17 mouse cellular contexts compared by ENCODE assay signal in the genomic region with DNA sequence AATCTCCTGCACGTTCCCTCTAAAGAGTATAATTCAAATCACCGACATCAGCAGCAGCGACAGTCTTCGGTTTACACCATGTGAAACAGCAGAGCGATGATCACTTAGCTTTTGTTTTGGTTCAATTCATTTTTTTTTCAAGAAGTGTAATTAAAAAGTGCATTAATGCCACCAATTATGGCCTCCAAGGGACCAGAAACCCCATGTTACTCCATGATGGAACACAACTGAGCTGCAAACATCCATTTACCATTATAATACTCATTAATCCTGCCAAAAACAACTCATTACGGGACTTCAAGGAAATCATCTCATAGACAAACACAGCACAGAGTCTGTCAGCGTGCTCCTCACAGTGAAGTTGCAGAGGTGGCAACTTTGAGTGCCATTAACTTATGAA.
DNase-seq lines count a peak whose midpoint lies in the region; ATAC-seq lines count a peak whose summit lies in the region.
"Had no signal": no experiment of that assay in that cellular context is flagged by ENCODE, and none has a peak within 500 bp of the region (broad histone marks: within the 10 kb centered on the region; RNA-seq: fewer than 3 reads in every experiment).

No protein-coding gene starts in this region.

- H3K9ac ChIP-seq in forebrain, embryonic 13.5 days: no peak overlapping the region
- H3K9ac ChIP-seq in forebrain, embryonic 15.5 days (replicated peaks): no peak overlapping the region
- no peak overlapping the region for H3K9ac ChIP-seq in hindbrain, embryonic 15.5 days
- no peak overlapping the region for H3K9ac ChIP-seq in hindbrain, embryonic 11.5 days (ENCODE audit: low read depth, low read length)
- H3K9ac ChIP-seq in forebrain, embryonic 16.5 days (replicated peaks; ENCODE audit: low read depth, low read length): no peak overlapping the region
- H3K9ac ChIP-seq: heart, embryonic 15.5 days had no signal

- no peaks in the 10 kb centered on the region for H3K9me3 ChIP-seq in forebrain, embryonic 13.5 days (replicated peaks)
- H3K9me3 ChIP-seq in forebrain, embryonic 15.5 days: no peaks in the 10 kb centered on the region
- no peaks in the 10 kb centered on the region for H3K9me3 ChIP-seq in hindbrain, embryonic 15.5 days
- H3K9me3 ChIP-seq in hindbrain, embryonic 11.5 days (ENCODE audit: control insufficient read depth, low read length): no peaks in the 10 kb centered on the region
- no peaks in the 10 kb centered on the region for H3K9me3 ChIP-seq in forebrain, embryonic 16.5 days (ENCODE audit: control insufficient read depth, low read length)
- H3K9me3 ChIP-seq: embryonic facial prominence, embryonic 10.5 days; heart, embryonic 15.5 days had no signal

- 0 out of 2 replicates have a peak overlapping the region, but pooled peaks have one; percentile 10 for H3K4me2 ChIP-seq in forebrain, embryonic 13.5 days
- no peak overlapping the region for H3K4me2 ChIP-seq in forebrain, embryonic 15.5 days (replicated peaks)
- peak overlapping the region; percentile 35 for H3K4me2 ChIP-seq in hindbrain, embryonic 15.5 days
- no peak overlapping the region for H3K4me2 ChIP-seq in hindbrain, embryonic 11.5 days (replicated peaks; ENCODE audit: low read depth, low read length)
- 0 out of 2 replicates have a peak overlapping the region, but pooled peaks have one; percentile 17 for H3K4me2 ChIP-seq in forebrain, embryonic 16.5 days (ENCODE audit: low read length)
- H3K4me2 ChIP-seq: heart, embryonic 11.5 days; heart, embryonic 15.5 days had no signal

- peaks cover 4% of the 10 kb centered on the region; the same call in 1 of the 2 replicates for H3K4me1 ChIP-seq in forebrain, embryonic 13.5 days
- H3K4me1 ChIP-seq in forebrain, embryonic 15.5 days: peaks cover 5% of the 10 kb centered on the region
- H3K4me1 ChIP-seq in hindbrain, embryonic 15.5 days (replicated peaks): no peaks in the 10 kb centered on the region; the same call in 1 of the 2 replicates
- H3K4me1 ChIP-seq in hindbrain, embryonic 11.5 days (replicated peaks; ENCODE audit: control insufficient read depth, insufficient read depth, low read length): no peaks in the 10 kb centered on the region
- H3K4me1 ChIP-seq in forebrain, embryonic 16.5 days (replicated peaks; ENCODE audit: control insufficient read depth, insufficient read depth, low read length): no peaks in the 10 kb centered on the region
- H3K4me1 ChIP-seq: embryonic facial prominence, embryonic 10.5 days; heart, embryonic 15.5 days had no signal

- no peak overlapping the region for H3K4me3 ChIP-seq in forebrain, embryonic 13.5 days
- H3K4me3 ChIP-seq in forebrain, embryonic 15.5 days: no peak overlapping the region
- H3K4me3 ChIP-seq in hindbrain, embryonic 15.5 days: no peak overlapping the region
- no peak overlapping the region for H3K4me3 ChIP-seq in hindbrain, embryonic 11.5 days (ENCODE audit: low read depth, low read length)
- no peak overlapping the region for H3K4me3 ChIP-seq in forebrain, embryonic 16.5 days (replicated peaks; ENCODE audit: low read length)
- H3K4me3 ChIP-seq: embryonic facial prominence, embryonic 10.5 days; heart, adult 2 months; heart, embryonic 15.5 days had no signal

- DNase-seq in hindbrain, embryonic 11.5 days (ENCODE audit: low spot score): no peak
- no peak for DNase-seq in ovary, adult 18-20 months (ENCODE audit: low spot score)
- DNase-seq in urinary bladder, postnatal 36 days (ENCODE audit: low spot score in 2 of 2): no peak
- DNase-seq: adrenal gland, postnatal 25 days; cerebellum, adult 2 months; cerebellum, postnatal 10 days; gastrocnemius, postnatal 14 days; heart, adult 2 months; heart, postnatal 14 days; kidney, adult 11 months had no signal

- 46% methylated on average over 7 of the region's 7 CpGs for WGBS in forebrain, embryonic 13.5 days
- WGBS in forebrain, embryonic 15.5 days: 31% methylated on average over 7 of the region's 7 CpGs
- WGBS in hindbrain, embryonic 15.5 days: 45% methylated on average over 7 of the region's 7 CpGs
- WGBS in hindbrain, embryonic 11.5 days: 83% methylated on average over 7 of the region's 7 CpGs
- 29% methylated on average over 7 of the region's 7 CpGs for WGBS in forebrain, embryonic 16.5 days

- no peaks in the 10 kb centered on the region for H3K27me3 ChIP-seq in forebrain, embryonic 13.5 days
- no peaks in the 10 kb centered on the region for H3K27me3 ChIP-seq in forebrain, embryonic 15.5 days
- H3K27me3 ChIP-seq in hindbrain, embryonic 15.5 days: no peaks in the 10 kb centered on the region
- H3K27me3 ChIP-seq in hindbrain, embryonic 11.5 days (ENCODE audit: control insufficient read depth, insufficient read depth, low read length): no peaks in the 10 kb centered on the region
- no peaks in the 10 kb centered on the region for H3K27me3 ChIP-seq in forebrain, embryonic 16.5 days (replicated peaks; ENCODE audit: control insufficient read depth, insufficient read depth, low read length)
- H3K27me3 ChIP-seq: heart, embryonic 15.5 days had no signal

- ATAC-seq in forebrain, embryonic 13.5 days: no peak
- ATAC-seq in forebrain, embryonic 15.5 days (replicated peaks): no peak
- ATAC-seq in hindbrain, embryonic 15.5 days (ENCODE audit: low FRiP score, low read depth): no peak
- no peak for ATAC-seq in hindbrain, embryonic 11.5 days (ENCODE audit: low FRiP score)
- ATAC-seq in forebrain, embryonic 16.5 days: no peak

- no peaks in the 10 kb centered on the region for H3K36me3 ChIP-seq in forebrain, embryonic 13.5 days (ENCODE audit: poor library complexity, severe bottlenecking)
- no peaks in the 10 kb centered on the region for H3K36me3 ChIP-seq in forebrain, embryonic 15.5 days
- H3K36me3 ChIP-seq in hindbrain, embryonic 15.5 days: no peaks in the 10 kb centered on the region
- H3K36me3 ChIP-seq in hindbrain, embryonic 11.5 days (ENCODE audit: control insufficient read depth, insufficient read depth, low read length): no peaks in the 10 kb centered on the region
- no peaks in the 10 kb centered on the region for H3K36me3 ChIP-seq in forebrain, embryonic 16.5 days (ENCODE audit: control insufficient read depth, insufficient read depth)
- H3K36me3 ChIP-seq: embryonic facial prominence, embryonic 10.5 days; heart, embryonic 15.5 days had no signal

- H3K27ac ChIP-seq in forebrain, embryonic 13.5 days: no peak overlapping the region
- H3K27ac ChIP-seq in forebrain, embryonic 15.5 days (replicated peaks): no peak overlapping the region
- no peak overlapping the region for H3K27ac ChIP-seq in hindbrain, embryonic 15.5 days (replicated peaks)
- no peak overlapping the region for H3K27ac ChIP-seq in hindbrain, embryonic 11.5 days (ENCODE audit: low read depth, low read length)
- H3K27ac ChIP-seq in forebrain, embryonic 16.5 days (ENCODE audit: low read length): no peak overlapping the region
- H3K27ac ChIP-seq: embryonic facial prominence, embryonic 10.5 days; heart, adult 2 months; heart, embryonic 15.5 days had no signal

Comparison
In these comparisons a context has a peak if more than half of its experiments do, and no peak if none do; other contexts are left out.
1. H3K4me2 ChIP-seq: peak in forebrain, embryonic 13.5 days (single experiment), hindbrain, embryonic 15.5 days (single experiment) and forebrain, embryonic 16.5 days (single experiment); none in forebrain, embryonic 15.5 days (single experiment) and hindbrain, embryonic 11.5 days (single experiment).